Mouse (Mus musculus): ENCODE measurements around the gene Gm9758. TPM values are rescaled to one million over a fixed set of nuclear protein-coding genes. Genes with fewer than 3 reads are reported as not detected.
"Not testable (repeated sequence)": the region's sequence is repeated elsewhere in the genome, so short reads cannot be mapped to it uniquely, and the experiment has no call there.

Gene Gm9758
- total RNA-seq (2014; fragmentation: Nextera tagmentation): not detected in 2 replicates
- total RNA-seq (2017): 0.52 TPM in 1 of 2 replicates, not detected in the other
- polyA plus RNA-seq (2012): not detected in 2 replicates

GRCm38 (mm10) chr5:14914799-14915198, at the start of gene Gm9758:
Gm9758 (minus strand) TSS chr5:14914899.
- not testable (repeated sequence) for H3K27me3 ChIP-seq (ENCODE audit: insufficient read depth, low read length); ATAC-seq (ENCODE audit: extremely low read depth, insufficient number of reproducible peaks, low FRiP score, poor library complexity, severe bottlenecking); H3K36me3 ChIP-seq (replicated peaks); H3K4me1 ChIP-seq (ENCODE audit: insufficient read depth, low read depth, low read length); DNase-seq (ENCODE audit: low spot score); H3K4me3 ChIP-seq (ENCODE audit: low read depth, low read length); H3K9me3 ChIP-seq (replicated peaks)

GRCm38 (mm10) chr5:14963821-14964220, 49.1 kb upstream of the Gm9758 start:
- ATAC-seq (ENCODE audit: extremely low read depth, insufficient number of reproducible peaks, low FRiP score, poor library complexity, severe bottlenecking); H3K27me3 ChIP-seq (ENCODE audit: insufficient read depth, low read length); H3K4me3 ChIP-seq (ENCODE audit: low read depth, low read length); DNase-seq (ENCODE audit: low spot score); H3K36me3 ChIP-seq (replicated peaks); H3K4me1 ChIP-seq (ENCODE audit: insufficient read depth, low read depth, low read length); H3K9me3 ChIP-seq (replicated peaks): not testable (repeated sequence)

DNA sequence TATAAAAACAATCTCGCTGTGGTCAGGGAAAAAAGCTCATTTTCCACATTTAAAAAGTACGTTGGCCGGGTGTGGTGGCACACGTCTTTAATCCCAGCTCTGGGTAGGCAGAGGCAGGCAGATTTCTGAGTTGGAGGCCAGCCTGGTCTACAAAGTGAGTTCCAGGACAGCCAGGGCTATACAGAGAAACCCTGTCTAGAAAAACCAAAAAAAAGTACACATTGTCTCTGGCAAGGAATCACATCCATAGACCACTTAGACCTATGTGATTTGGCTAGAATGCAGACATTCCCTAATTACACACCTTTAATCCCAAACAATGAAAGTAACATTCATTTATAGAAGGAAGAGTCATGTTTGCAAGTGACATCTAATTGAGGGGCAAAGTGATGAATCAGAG, 46.8 kb upstream of the Gm9758 start:
- not testable (repeated sequence) for H3K4me1 ChIP-seq (ENCODE audit: insufficient read depth, low read depth, low read length); H3K9me3 ChIP-seq (replicated peaks); H3K36me3 ChIP-seq (replicated peaks); ATAC-seq (ENCODE audit: extremely low read depth, insufficient number of reproducible peaks, low FRiP score, poor library complexity, severe bottlenecking); DNase-seq (ENCODE audit: low spot score); H3K27me3 ChIP-seq (ENCODE audit: insufficient read depth, low read length); H3K4me3 ChIP-seq (ENCODE audit: low read depth, low read length)

DNA sequence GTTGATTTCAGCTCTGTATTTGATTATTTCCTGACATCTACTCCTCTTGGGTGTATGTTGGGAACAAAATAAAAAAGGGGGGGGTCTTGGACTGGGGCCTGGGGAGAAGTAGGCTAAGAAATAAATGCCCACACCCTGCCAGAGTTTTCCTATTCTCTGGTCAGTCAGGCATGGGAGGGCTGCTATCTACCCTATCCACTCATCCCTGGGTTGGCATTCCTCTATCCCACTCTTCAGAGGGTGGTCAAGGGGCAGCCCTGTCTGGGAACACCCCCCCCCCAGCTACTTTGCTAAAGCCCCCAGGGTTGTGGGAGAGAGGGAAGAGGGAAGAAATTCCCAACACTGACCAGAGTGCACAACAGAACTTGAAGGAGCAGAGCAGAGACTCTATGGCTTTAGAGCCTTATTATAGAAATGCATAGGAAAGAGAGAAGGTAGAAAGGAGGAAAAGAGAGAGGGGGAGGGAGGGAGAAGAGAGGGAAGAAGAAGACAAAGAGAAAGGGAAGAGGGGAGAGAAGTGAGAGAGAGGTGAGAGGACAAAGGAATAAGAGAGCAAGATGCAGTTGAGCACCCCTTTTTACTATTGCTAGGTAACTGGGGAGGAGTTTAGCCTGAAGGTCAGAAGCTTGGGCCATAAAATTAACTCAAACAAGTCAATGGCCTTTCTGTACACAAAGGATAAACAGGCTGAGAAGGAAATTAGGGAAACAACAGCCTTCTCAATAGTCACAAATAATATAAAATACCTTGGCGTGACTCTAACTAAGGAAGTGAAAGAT, 41.4 kb upstream of the Gm9758 start:
- not testable (repeated sequence) for H3K4me1 ChIP-seq (ENCODE audit: insufficient read depth, low read depth, low read length); H3K4me3 ChIP-seq (ENCODE audit: low read depth, low read length); H3K36me3 ChIP-seq (replicated peaks); ATAC-seq (ENCODE audit: extremely low read depth, insufficient number of reproducible peaks, low FRiP score, poor library complexity, severe bottlenecking); H3K27me3 ChIP-seq (ENCODE audit: insufficient read depth, low read length); DNase-seq (ENCODE audit: low spot score); H3K9me3 ChIP-seq (replicated peaks)

GRCm38 (mm10) chr5:14953587-14953986, 38.9 kb upstream of the Gm9758 start:
- not testable (repeated sequence) for H3K27me3 ChIP-seq (ENCODE audit: insufficient read depth, low read length); H3K9me3 ChIP-seq (replicated peaks); ATAC-seq (ENCODE audit: extremely low read depth, insufficient number of reproducible peaks, low FRiP score, poor library complexity, severe bottlenecking); DNase-seq (ENCODE audit: low spot score); H3K36me3 ChIP-seq (replicated peaks); H3K4me1 ChIP-seq (ENCODE audit: insufficient read depth, low read depth, low read length); H3K4me3 ChIP-seq (ENCODE audit: low read depth, low read length)

- H3K4me1 ChIP-seq (ENCODE audit: insufficient read depth, low read depth, low read length); H3K36me3 ChIP-seq (replicated peaks); H3K27me3 ChIP-seq (ENCODE audit: insufficient read depth, low read length); H3K9me3 ChIP-seq (replicated peaks); ATAC-seq (ENCODE audit: extremely low read depth, insufficient number of reproducible peaks, low FRiP score, poor library complexity, severe bottlenecking); DNase-seq (ENCODE audit: low spot score); H3K4me3 ChIP-seq (ENCODE audit: low read depth, low read length): not testable (repeated sequence)
Measured at GRCm38 (mm10) chr5:14952749-14953148, 38.0 kb upstream of the Gm9758 start.

DNA sequence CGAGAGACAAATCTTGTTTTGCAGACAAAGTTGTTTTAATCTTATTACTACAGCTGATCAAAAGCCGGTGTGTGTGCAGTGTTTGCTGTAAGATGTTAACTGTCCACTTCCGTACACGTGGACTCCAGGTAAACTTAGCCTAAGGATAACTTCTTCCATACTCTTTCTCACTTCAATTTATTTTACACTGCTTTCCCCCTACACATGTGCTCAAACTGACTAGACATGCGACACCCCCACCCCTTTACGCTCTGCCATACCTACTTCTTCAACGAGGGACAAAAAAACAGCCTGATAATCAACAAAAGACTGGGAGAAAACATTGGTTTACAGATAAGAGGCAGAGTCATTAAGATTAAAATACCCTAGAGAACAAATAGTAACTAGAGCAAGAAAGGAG, 37.1 kb upstream of the Gm9758 start:
- not testable (repeated sequence) for H3K4me3 ChIP-seq (ENCODE audit: low read depth, low read length); H3K27me3 ChIP-seq (ENCODE audit: insufficient read depth, low read length); DNase-seq (ENCODE audit: low spot score); H3K36me3 ChIP-seq (replicated peaks); H3K4me1 ChIP-seq (ENCODE audit: insufficient read depth, low read depth, low read length); H3K9me3 ChIP-seq (replicated peaks)
- peak; percentile 40; the same call in 1 of the 2 replicates for ATAC-seq (ENCODE audit: extremely low read depth, insufficient number of reproducible peaks, low FRiP score, poor library complexity, severe bottlenecking)

GRCm38 (mm10) chr5:14947482-14948198, 32.9 kb upstream of the Gm9758 start:
- not testable (repeated sequence) for H3K27me3 ChIP-seq (ENCODE audit: insufficient read depth, low read length); DNase-seq (ENCODE audit: low spot score); H3K4me3 ChIP-seq (ENCODE audit: low read depth, low read length); H3K9me3 ChIP-seq (replicated peaks); ATAC-seq (ENCODE audit: extremely low read depth, insufficient number of reproducible peaks, low FRiP score, poor library complexity, severe bottlenecking); H3K4me1 ChIP-seq (ENCODE audit: insufficient read depth, low read depth, low read length); H3K36me3 ChIP-seq (replicated peaks)

- H3K9me3 ChIP-seq (replicated peaks); DNase-seq (ENCODE audit: low spot score); H3K4me1 ChIP-seq (ENCODE audit: insufficient read depth, low read depth, low read length); ATAC-seq (ENCODE audit: extremely low read depth, insufficient number of reproducible peaks, low FRiP score, poor library complexity, severe bottlenecking); H3K36me3 ChIP-seq (replicated peaks); H3K27me3 ChIP-seq (ENCODE audit: insufficient read depth, low read length); H3K4me3 ChIP-seq (ENCODE audit: low read depth, low read length): not testable (repeated sequence)
Measured at GRCm38 (mm10) chr5:14945524-14945923, 30.8 kb upstream of the Gm9758 start.

GRCm38 (mm10) chr5:14941043-14941442, 26.3 kb upstream of the Gm9758 start:
- ATAC-seq (ENCODE audit: extremely low read depth, insufficient number of reproducible peaks, low FRiP score, poor library complexity, severe bottlenecking); DNase-seq (ENCODE audit: low spot score); H3K36me3 ChIP-seq (replicated peaks); H3K27me3 ChIP-seq (ENCODE audit: insufficient read depth, low read length); H3K9me3 ChIP-seq (replicated peaks); H3K4me3 ChIP-seq (ENCODE audit: low read depth, low read length); H3K4me1 ChIP-seq (ENCODE audit: insufficient read depth, low read depth, low read length): not testable (repeated sequence)

GRCm38 (mm10) chr5:14938329-14938728, 23.6 kb upstream of the Gm9758 start, which contains the start of gene Speer4e:
Speer4e (minus strand) TSS chr5:14938429.
- H3K27me3 ChIP-seq (ENCODE audit: insufficient read depth, low read length); H3K4me1 ChIP-seq (ENCODE audit: insufficient read depth, low read depth, low read length); H3K36me3 ChIP-seq (replicated peaks); H3K9me3 ChIP-seq (replicated peaks); ATAC-seq (ENCODE audit: extremely low read depth, insufficient number of reproducible peaks, low FRiP score, poor library complexity, severe bottlenecking); DNase-seq (ENCODE audit: low spot score); H3K4me3 ChIP-seq (ENCODE audit: low read depth, low read length): not testable (repeated sequence)

DNA sequence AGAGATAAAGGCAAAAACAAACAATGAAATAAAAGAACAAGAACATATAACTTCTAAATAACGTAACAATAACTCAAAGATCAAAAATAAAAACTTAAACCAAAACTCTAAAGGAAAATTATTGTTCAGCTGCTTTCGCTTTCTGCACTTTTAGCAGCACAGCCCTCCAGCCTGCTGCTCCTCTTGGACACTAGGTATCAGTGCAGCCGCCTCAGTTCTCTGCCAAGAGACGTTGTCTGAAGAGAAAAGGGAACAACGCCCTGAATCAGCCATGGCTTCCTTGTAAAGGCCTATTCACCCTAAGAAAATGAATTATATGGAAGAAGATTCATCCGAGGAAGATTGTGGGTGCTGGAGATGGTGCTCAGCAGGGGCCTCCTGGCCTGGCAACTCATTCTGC, 19.0 kb upstream of the Gm9758 start:
- not testable (repeated sequence) for H3K36me3 ChIP-seq (replicated peaks); H3K9me3 ChIP-seq (replicated peaks); H3K4me1 ChIP-seq (ENCODE audit: insufficient read depth, low read depth, low read length); H3K27me3 ChIP-seq (ENCODE audit: insufficient read depth, low read length); ATAC-seq (ENCODE audit: extremely low read depth, insufficient number of reproducible peaks, low FRiP score, poor library complexity, severe bottlenecking); H3K4me3 ChIP-seq (ENCODE audit: low read depth, low read length); DNase-seq (ENCODE audit: low spot score)

Measured in G1E (cell line).